Mouse (Mus musculus) neural tube, embryonic 14.5 days (tissue): ENCODE data around the gene Rhbdl2. TPM values are rescaled to one million over a fixed set of nuclear protein-coding genes. Genes with fewer than 3 reads are reported as not detected.

ENCODE experiments used
- ATAC-seq: fragments of 200-750 bp; cut with Nextera tagmentation; 2 replicates; pipeline ENCODE4 v1.8.0; 2017; ENCODE audit warnings: low read depth, mild to moderate bottlenecking, moderate TSS enrichment, moderate library complexity
- H3K27ac ChIP-seq: fragments of 300-500 bp; sonication (generic); 2 replicates; pipeline ENCODE4 v1.5.1; 2014; ENCODE audit warnings: low read depth, mild to moderate bottlenecking, control low read depth, low read length, moderate library complexity, mixed read lengths
- H3K27me3 ChIP-seq: fragments of 300-500 bp; sonication (generic); 2 replicates; pipeline ENCODE4 v1.6.1; 2014; ENCODE audit warnings: low read length; ENCODE audit not compliant: control insufficient read depth, insufficient read depth
- H3K36me3 ChIP-seq: fragments of 300-500 bp; sonication (generic); 2 replicates; pipeline ENCODE4 v1.6.1; 2014; ENCODE audit warnings: low read length, mixed read lengths; ENCODE audit not compliant: control insufficient read depth, insufficient read depth
- H3K4me1 ChIP-seq: fragments of 300-500 bp; sonication (generic); 2 replicates; pipeline ENCODE4 v1.6.1; 2014; ENCODE audit warnings: low read length; ENCODE audit not compliant: control insufficient read depth, insufficient read depth
- H3K4me2 ChIP-seq: fragments of 300-500 bp; sonication (generic); 2 replicates; pipeline ENCODE4 v1.6.1; 2014; ENCODE audit warnings: mild to moderate bottlenecking, low read depth, low read length, control low read depth
- H3K4me3 ChIP-seq: fragments of 300-500 bp; sonication (generic); 2 replicates; pipeline ENCODE4 v1.5.1; 2014; ENCODE audit warnings: low read depth, low read length, control low read depth, mixed read lengths
- H3K9ac ChIP-seq: fragments of 300-500 bp; sonication (generic); replicated peaks from 2 replicates; pipeline ENCODE4 v1.6.1; 2014; ENCODE audit warnings: low read depth, mild to moderate bottlenecking, control low read depth, low read length, mixed read lengths
- H3K9me3 ChIP-seq: fragments of 300-500 bp; sonication (generic); 2 replicates; pipeline ENCODE4 v1.6.1; 2016; ENCODE audit warnings: low read length; ENCODE audit not compliant: control insufficient read depth
- WGBS: fragments of 180-500 bp; shearing (Covaris S2); extraction: QIAGEN DNeasy Blood & Tissue Kit; methylation state at CpG from one replicate; pipeline ENCODE4 v1.1.7; 2014; 5-methylcytosine and 5-hydroxymethylcytosine counted together
- polyA plus RNA-seq: library from polyadenylated mRNA; unstranded; fragments of >200 nt; fragmentation: Nextera tagmentation; extraction: Ambion mirVana; gene quantifications from 2 replicates; pipeline ENCODE4 v1.2.1, GENCODE M21; 2014

The Rhbdl2 gene
- polyA plus RNA-seq, 1 experiment from 2014 or later: 1.2 TPM

DNA sequence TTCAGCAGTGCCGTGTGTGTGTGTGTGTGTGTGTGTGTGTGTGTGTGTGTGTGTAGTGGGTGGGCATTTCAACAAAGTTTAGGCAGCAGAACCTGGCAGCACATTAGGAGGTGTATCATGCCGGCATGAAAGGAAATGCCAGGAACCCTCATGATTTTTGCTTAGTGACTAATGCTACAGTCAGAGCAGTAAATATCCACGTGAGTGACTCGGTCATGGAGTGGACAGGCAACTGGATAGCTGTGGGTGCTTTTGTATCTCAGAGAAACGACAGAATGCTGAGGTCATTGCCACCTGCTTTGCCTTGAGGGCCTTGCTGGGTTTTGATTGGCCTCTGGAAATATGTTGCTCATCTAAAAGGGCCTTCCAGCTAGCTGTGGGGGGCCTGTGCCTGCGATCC, 16.0 kb downstream of the Rhbdl2 start:
- H3K9ac ChIP-seq: no peak overlapping the region
- ATAC-seq: no peak
- no peaks in the 10 kb centered on the region for H3K27me3 ChIP-seq
- H3K4me1 ChIP-seq: no peaks in the 10 kb centered on the region
- no peak overlapping the region for H3K27ac ChIP-seq
- no peaks in the 10 kb centered on the region for H3K36me3 ChIP-seq
- 62% methylated on average over 6 of the region's 6 CpGs for WGBS
- H3K9me3 ChIP-seq: no peaks in the 10 kb centered on the region
- H3K4me3 ChIP-seq: no peak overlapping the region
- H3K4me2 ChIP-seq: no peak overlapping the region

DNA sequence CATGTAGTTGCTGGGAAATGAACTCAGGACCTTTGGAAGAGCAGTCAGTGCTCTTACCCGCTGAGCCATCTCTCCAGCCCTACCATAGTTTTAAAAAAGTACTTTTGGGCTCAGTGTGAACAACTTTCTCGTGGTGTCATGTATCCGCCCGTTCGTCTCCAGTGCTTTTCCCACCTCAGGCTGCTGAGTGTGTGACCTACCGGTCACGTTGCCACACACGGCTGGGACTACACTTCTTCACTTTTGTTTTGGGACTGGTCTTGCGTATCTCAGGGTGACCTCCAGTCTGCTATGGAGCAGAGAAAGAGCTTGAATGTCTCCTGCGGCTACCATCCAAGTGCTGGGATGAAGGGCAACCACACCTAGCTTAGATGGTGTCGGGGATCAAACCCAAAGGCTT, 20.6 kb downstream of the Rhbdl2 start:
- Histone ChIP-seq H3K27ac (no peak overlapping the region), H3K4me3 (no peak overlapping the region), H3K4me2 (no peak overlapping the region), H3K36me3 (no peaks in the 10 kb centered on the region), H3K9me3 (no peaks in the 10 kb centered on the region), H3K27me3 (no peaks in the 10 kb centered on the region), H3K4me1 (no peaks in the 10 kb centered on the region), H3K9ac (no peak overlapping the region)
- no peak for ATAC-seq
- WGBS: 92% methylated on average over 11 of the region's 11 CpGs

DNA sequence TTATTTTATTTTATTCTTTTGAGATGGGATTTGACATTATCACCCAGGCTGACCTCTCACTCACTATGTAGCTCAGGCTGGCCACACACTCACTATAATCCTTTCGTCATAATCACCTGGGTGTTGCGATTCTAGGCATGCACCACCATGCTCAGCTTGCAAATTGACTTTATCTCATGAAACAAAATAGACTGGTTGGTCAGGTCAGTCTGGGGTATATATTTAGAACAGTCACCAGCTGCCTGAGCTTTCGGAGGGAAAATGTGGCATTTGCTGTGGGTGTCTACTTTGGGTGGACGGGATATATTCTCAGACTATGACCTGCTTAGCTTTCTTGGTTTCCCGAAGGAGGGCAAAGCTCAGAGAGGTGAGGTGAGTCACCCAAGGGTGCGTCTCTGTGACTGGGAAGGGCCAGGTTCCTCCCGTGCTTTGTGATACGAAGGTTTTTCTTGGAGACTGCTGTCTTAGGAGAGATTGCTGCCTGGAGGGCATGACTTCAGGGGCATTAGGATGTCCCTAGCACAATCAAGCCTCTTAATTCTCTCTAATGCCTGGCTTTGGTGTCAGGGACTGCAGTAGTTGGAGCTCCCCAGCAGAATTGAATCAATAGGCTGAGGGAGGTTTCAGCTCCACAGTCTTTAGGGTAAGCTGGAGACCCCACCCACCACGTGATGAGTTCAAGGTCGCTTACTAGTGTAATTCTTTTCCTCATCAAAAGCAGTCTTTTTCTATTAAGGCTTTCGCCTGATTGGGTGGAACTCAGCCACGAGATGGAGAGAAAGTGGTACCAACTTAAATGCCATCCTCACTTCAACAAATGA, 23.0 kb downstream of the Rhbdl2 start:
- H3K4me3 ChIP-seq: no peak overlapping the region
- H3K27ac ChIP-seq: no peak overlapping the region
- H3K9me3 ChIP-seq: no peaks in the 10 kb centered on the region
- H3K4me1 ChIP-seq: no peaks in the 10 kb centered on the region
- no peak for ATAC-seq
- H3K36me3 ChIP-seq: no peaks in the 10 kb centered on the region
- WGBS: 87% methylated on average over 12 of the region's 12 CpGs
- H3K9ac ChIP-seq: no peak overlapping the region
- no peak overlapping the region for H3K4me2 ChIP-seq
- H3K27me3 ChIP-seq: no peaks in the 10 kb centered on the region

DNA sequence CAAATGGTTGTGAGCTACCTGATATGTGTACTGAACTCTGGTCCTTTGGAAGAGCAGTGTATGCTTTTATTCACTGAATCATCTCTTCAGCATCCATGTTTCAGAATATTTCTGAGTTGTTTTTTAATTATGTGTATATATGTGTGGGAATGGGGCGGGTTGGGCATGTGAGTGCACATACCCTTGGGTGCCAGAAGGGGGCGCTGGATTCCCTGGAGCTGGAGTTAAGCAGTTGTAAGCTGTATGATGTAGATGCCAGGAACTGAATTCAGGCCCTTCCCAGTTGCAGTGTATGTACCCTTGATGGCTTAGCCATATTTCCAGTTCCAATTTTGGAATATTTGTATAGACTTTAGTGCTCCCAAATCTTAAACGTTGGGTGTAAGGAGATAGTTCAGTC, 24.9 kb downstream of the Rhbdl2 start:
- no peak overlapping the region for H3K9ac ChIP-seq
- no peaks in the 10 kb centered on the region for H3K27me3 ChIP-seq
- ATAC-seq: no peak
- H3K4me2 ChIP-seq: no peak overlapping the region
- H3K4me1 ChIP-seq: no peaks in the 10 kb centered on the region
- H3K36me3 ChIP-seq: no peaks in the 10 kb centered on the region
- no peak overlapping the region for H3K27ac ChIP-seq
- no peaks in the 10 kb centered on the region for H3K9me3 ChIP-seq
- H3K4me3 ChIP-seq: no peak overlapping the region
- 80% methylated on average over 3 of the region's 3 CpGs for WGBS

DNA sequence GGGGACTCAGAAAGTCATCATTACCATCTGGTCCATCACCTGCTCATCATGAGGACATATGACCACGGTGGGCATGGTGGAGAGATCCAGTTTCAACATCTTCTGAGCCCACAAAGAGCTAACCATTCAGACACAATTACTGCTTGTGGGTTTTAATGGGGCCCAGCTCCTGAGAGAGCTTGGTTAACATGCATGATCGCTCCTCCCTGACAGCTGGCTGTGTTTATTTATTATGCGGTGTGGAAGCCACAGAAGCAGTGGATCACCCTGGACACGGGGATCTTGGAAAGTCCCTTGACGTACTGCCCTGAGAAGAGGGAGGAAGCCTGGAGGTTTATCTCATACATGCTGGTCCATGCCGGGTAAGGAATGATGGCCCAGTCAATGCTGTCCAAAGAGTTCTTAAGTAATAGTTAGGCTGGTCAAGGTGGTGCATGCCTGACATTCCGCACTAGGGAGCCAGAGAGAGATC, 26.4 kb downstream of the Rhbdl2 start:
- 44% methylated on average over 7 of the region's 7 CpGs for WGBS
- Histone ChIP-seq H3K27me3 (no peaks in the 10 kb centered on the region), H3K9me3 (no peaks in the 10 kb centered on the region), H3K4me3 (no peak overlapping the region), H3K4me2 (no peak overlapping the region), H3K9ac (no peak overlapping the region), H3K4me1 (no peaks in the 10 kb centered on the region), H3K36me3 (no peaks in the 10 kb centered on the region), H3K27ac (no peak overlapping the region)
- no peak for ATAC-seq

DNA sequence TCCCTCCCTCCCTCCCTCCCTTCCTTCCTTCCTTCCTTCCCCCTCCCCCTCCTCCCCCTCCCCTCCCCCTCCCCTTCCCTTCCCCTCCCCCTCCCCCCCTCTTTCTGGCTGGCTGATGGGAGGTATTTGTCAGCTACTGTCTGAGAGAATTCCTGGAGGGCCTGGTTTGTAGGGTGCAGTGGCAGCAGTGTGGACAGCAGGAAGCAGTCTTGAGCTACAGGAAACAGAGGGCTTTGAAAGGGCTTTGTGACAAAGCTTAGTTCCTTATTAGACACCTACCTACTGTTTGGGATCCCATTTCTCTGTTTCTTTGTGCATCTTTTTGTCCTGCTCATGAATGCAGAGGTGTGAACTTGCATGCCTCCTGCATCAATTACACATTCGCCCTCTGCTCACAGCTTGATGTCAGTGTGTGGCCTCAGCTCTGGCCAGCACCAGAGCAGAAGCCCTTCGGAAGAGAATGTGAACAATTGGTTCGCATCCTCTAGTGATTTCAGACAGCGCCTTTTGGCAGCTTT, 31.5 kb downstream of the Rhbdl2 start:
- Histone ChIP-seq H3K9ac (no peak overlapping the region), H3K4me1 (no peaks in the 10 kb centered on the region), H3K36me3 (no peaks in the 10 kb centered on the region), H3K27ac (no peak overlapping the region), H3K27me3 (no peaks in the 10 kb centered on the region), H3K4me2 (no peak overlapping the region), H3K9me3 (no peaks in the 10 kb centered on the region), H3K4me3 (no peak overlapping the region)
- whole genome bisulfite sequencing: 44% methylated on average over 4 of the region's 4 CpGs
- no peak for ATAC-seq

DNA sequence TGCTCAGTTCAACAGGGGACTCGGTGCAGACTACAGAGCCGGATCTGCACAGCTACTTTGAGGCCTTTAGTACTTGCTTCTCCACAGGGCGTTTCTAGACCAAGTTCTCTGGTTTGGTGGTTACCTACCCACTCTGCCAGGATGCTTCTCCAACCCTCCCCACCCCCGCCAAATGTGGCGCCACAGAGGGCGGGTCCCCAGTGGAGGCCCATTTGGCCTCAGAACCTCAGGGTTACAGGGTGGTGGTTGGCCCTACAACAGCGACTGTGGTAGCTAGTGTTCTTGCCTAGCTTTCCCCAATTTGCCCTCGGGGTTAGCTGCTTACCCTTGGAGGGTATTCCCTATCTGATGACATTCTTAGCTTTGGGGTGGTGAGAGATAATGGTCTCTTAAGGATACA, 54.5 kb downstream of the Rhbdl2 start:
- Histone ChIP-seq H3K4me3 (no peak overlapping the region), H3K4me2 (no peak overlapping the region), H3K9me3 (no peaks in the 10 kb centered on the region), H3K27me3 (no peaks in the 10 kb centered on the region), H3K9ac (no peak overlapping the region), H3K4me1 (no peaks in the 10 kb centered on the region), H3K36me3 (no peaks in the 10 kb centered on the region), H3K27ac (no peak overlapping the region)
- 87% methylated on average over 8 of the region's 8 CpGs for WGBS
- ATAC-seq: no peak

DNA sequence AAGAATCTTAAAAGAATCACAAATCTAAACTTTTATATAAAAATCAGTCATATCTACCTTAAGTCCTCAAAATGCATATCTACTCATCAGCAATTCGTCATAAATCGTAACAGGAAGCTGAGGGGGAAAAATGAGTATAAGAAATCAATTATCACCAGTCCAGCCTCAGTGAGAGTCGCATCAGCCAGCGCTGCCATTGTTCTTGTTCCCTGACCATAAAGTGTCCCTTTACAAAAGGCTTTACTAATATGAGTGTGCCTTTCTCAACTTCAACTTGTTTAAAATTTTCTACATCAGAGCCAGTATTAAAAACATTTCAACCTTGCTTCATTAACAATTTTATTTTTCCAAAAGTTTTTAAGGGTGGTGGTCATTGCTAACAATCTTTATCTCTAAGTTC, 69.2 kb downstream of the Rhbdl2 start:
- no peak overlapping the region for H3K9ac ChIP-seq
- H3K9me3 ChIP-seq: no peaks in the 10 kb centered on the region
- H3K4me2 ChIP-seq: no peak overlapping the region
- H3K27me3 ChIP-seq: no peaks in the 10 kb centered on the region
- H3K4me1 ChIP-seq: no peaks in the 10 kb centered on the region
- ATAC-seq: no peak
- WGBS: 54% methylated on average over 4 of the region's 4 CpGs
- no peaks in the 10 kb centered on the region for H3K36me3 ChIP-seq
- H3K4me3 ChIP-seq: no peak overlapping the region
- H3K27ac ChIP-seq: no peak overlapping the region

DNA sequence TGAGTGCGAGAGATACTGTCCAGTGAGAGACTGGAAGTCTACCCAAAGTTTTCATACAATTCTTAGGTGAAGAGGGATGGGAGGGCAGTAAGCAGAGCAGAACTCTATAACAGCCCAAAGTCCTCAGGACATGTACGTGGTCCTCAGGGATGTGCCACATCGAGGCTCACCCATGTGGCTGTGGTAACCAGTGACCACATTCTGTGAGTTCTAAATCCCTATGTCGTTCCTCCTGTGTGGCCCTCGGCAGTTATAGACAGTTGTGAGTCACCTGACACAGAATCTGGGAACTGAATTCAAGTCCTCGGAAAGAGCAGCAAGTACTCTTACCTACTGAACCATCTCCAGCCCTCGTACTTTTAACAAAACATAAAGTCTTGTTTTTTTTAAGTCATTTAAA, 70.4 kb downstream of the Rhbdl2 start:
- ATAC-seq: no peak
- H3K4me3 ChIP-seq: no peak overlapping the region
- H3K36me3 ChIP-seq: no peaks in the 10 kb centered on the region
- no peaks in the 10 kb centered on the region for H3K4me1 ChIP-seq
- H3K27me3 ChIP-seq: no peaks in the 10 kb centered on the region
- H3K9ac ChIP-seq: no peak overlapping the region
- H3K4me2 ChIP-seq: no peak overlapping the region
- no peak overlapping the region for H3K27ac ChIP-seq
- whole genome bisulfite sequencing: 91% methylated on average over 7 of the region's 7 CpGs
- H3K9me3 ChIP-seq: no peaks in the 10 kb centered on the region
